Mouse (Mus musculus) brain, embryonic 14.5 days (tissue): ENCODE results near the gene Sh3d19.

Experiments used
- CTCF ChIP-seq: fragments of 200-500 bp; IDR thresholded peaks from 2 replicates; pipeline ENCODE4 v1.5.1; 2012; ENCODE audit warnings: inconsistent platforms, mild to moderate bottlenecking, moderate library complexity, borderline replicate concordance; ENCODE audit not compliant: insufficient read depth, insufficient read length; ENCODE audit errors: extremely low read depth
- POLR2A ChIP-seq: fragments of 200-500 bp; IDR thresholded peaks from 2 replicates; pipeline ENCODE4 v1.6.1; 2012; ENCODE audit warnings: mild to moderate bottlenecking, inconsistent platforms, borderline replicate concordance; ENCODE audit not compliant: poor library complexity, insufficient read depth, insufficient read length, severe bottlenecking; ENCODE audit errors: extremely low read depth

DNA sequence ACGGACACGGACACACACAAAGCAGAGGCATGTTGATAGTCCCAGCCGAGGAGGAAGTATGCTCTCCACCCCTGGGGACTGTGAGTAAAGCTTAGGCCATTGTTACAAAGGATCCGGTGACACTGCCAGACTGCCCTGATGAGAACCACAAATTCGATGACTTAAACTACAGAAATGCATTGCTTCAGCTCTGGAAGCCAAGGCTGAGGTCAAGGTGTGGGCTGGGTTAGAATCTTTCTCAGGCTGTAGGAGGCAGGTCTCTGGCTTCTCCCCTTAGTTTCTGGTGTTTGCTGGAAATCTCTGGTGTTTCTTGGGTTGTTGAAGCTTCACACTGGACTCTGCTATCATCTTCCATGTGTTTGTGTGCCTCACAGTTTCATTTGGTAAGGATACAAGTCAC is 41.2 kb upstream of the Sh3d19 start:
- TF ChIP-seq CTCF (no peak), POLR2A (no peak)
